Mouse (Mus musculus): ENCODE results near the gene Gpt2.

DNA sequence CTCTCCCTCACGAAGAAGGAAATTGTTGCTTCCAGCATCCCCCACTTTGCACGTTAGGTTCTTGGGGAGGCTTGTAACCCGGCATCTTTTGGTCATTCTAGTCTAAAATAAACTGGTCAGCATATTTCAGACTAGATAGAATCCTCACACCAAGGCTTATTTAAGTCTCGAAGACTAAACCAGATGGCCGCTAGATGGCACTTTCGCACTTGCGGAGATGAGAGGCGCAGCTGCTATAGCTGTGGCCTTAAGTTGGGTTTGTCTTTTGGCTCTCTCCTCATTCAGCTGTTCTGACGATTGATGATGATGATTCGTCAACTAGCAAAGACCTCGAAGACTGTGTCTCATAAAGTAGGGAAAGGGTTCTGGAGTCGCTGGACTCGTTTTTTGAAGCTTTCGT lies 35.8 kb upstream of the Gpt2 start:
- TF ChIP-seq EP300 (IDR thresholded peaks at IDR 0.05; ENCODE audit: insufficient read depth, low read depth, low read length) (no peak), CTCF (IDR thresholded peaks at IDR 0.05; ENCODE audit: low read depth, low read length) (peak; percentile 85), POLR2A (IDR thresholded peaks at IDR 0.05; ENCODE audit: insufficient read depth, low read length) (no peak)
